Mouse (Mus musculus) heart, postnatal 0 days (tissue): ENCODE measurements at regions not wholly inside any gene's neighbourhood (a gene's known extent, or its start where the extent isn't known, plus 50 kb on each side); places are given as distances from the start of the nearest gene placed in this dataset.

Experiments used
- CTCF ChIP-seq: IDR thresholded peaks from 2 replicates; pipeline ENCODE4 v1.5.1; 2016; ENCODE audit warnings: antibody characterized with exemption, control low read depth, low read depth
- EP300 ChIP-seq: IDR thresholded peaks from 2 replicates; pipeline ENCODE4 v1.6.1; 2016; ENCODE audit warnings: antibody characterized with exemption, low read depth

GRCm38 (mm10) chr12:49946752-49947260, 561.8 kb downstream of the Gm43517 start:
- no peak for TF ChIP-seq EP300
- TF ChIP-seq CTCF, result no peak
